Mouse (Mus musculus) liver, postnatal 0 days (tissue): ENCODE measurements around the gene Mpp5. TPM values are rescaled to one million over a fixed set of nuclear protein-coding genes. Genes with fewer than 3 reads are reported as not detected.

Source experiments
- ATAC-seq: fragments of 200-750 bp; cut with Nextera tagmentation; 2 replicates; pipeline ENCODE4 v1.8.0; 2017; ENCODE audit warnings: mild to moderate bottlenecking, moderate library complexity
- DNase-seq: peaks from one replicate; pipeline ENCODE4 v3.0.0-alpha.2; 2016
- H3K27ac ChIP-seq: fragments of 300-500 bp; sonication (generic); 2 replicates; pipeline ENCODE4 v1.5.1; 2014; ENCODE audit warnings: antibody characterized with exemption, moderate library complexity, mild to moderate bottlenecking, low read depth
- H3K27me3 ChIP-seq: fragments of 300-500 bp; sonication (generic); 2 replicates; pipeline ENCODE4 v1.6.1; 2014; ENCODE audit warnings: low read length, control low read depth, mixed read lengths; ENCODE audit not compliant: insufficient read depth
- H3K36me3 ChIP-seq: fragments of 300-500 bp; sonication (generic); replicated peaks from 2 replicates; pipeline ENCODE4 v1.6.1; 2014; ENCODE audit warnings: mild to moderate bottlenecking, control low read depth, low read length, moderate library complexity, mixed read lengths; ENCODE audit not compliant: insufficient read depth
- H3K4me1 ChIP-seq: fragments of 300-500 bp; sonication (generic); 2 replicates; pipeline ENCODE4 v1.6.1; 2014; ENCODE audit warnings: antibody characterized with exemption, mild to moderate bottlenecking, control low read depth; ENCODE audit not compliant: insufficient read depth
- H3K4me2 ChIP-seq: fragments of 300-500 bp; sonication (generic); 2 replicates; pipeline ENCODE4 v1.6.1; 2014; ENCODE audit warnings: low read depth, mild to moderate bottlenecking, low read length, moderate library complexity, mixed read lengths
- H3K4me3 ChIP-seq: fragments of 300-500 bp; sonication (generic); 2 replicates; pipeline ENCODE4 v1.5.1; 2014; ENCODE audit warnings: low read depth, low read length
- H3K9ac ChIP-seq: fragments of 300-500 bp; sonication (generic); replicated peaks from 2 replicates; pipeline ENCODE4 v1.6.1; 2014; ENCODE audit warnings: mild to moderate bottlenecking, moderate library complexity
- H3K9me3 ChIP-seq: fragments of 300-500 bp; sonication (generic); 2 replicates; pipeline ENCODE4 v1.6.1; 2016; ENCODE audit warnings: mild to moderate bottlenecking, control low read depth, low read length, mixed read lengths
- CTCF ChIP-seq: sonication (generic); IDR thresholded peaks from 2 replicates; pipeline ENCODE4 v1.5.1; 2016; ENCODE audit warnings: antibody characterized with exemption, low read depth
- EP300 ChIP-seq: IDR thresholded peaks from 2 replicates; pipeline ENCODE4 v1.6.1; 2016; ENCODE audit warnings: antibody characterized with exemption, low read depth, mild to moderate bottlenecking
- WGBS: fragments of 180-500 bp; shearing (Covaris S2); extraction: QIAGEN DNeasy Blood & Tissue Kit; methylation state at CpG from one replicate; pipeline ENCODE4 v1.1.7; 2014; ENCODE audit not compliant: insufficient replicate concordance; 5-methylcytosine and 5-hydroxymethylcytosine counted together
- polyA plus RNA-seq: library from polyadenylated mRNA; unstranded; fragments of >200 nt; fragmentation: Nextera tagmentation; extraction: Ambion mirVana; gene quantifications from 2 replicates; pipeline ENCODE4 v1.2.1, GENCODE M21; 2015

The Mpp5 gene
- polyA plus RNA-seq, 1 experiment from 2014 or later = 7.0 TPM

GRCm38 (mm10) chr12:78814437-78814836 lies 65.7 kb downstream of the Mpp5 start:
- H3K4me2 ChIP-seq = no peak overlapping the region
- TF ChIP-seq EP300 (no peak), CTCF (peak; percentile 46)
- no peak overlapping the region for H3K9ac ChIP-seq
- no peak overlapping the region for H3K27ac ChIP-seq
- no peaks in the 10 kb centered on the region for H3K4me1 ChIP-seq
- no peaks in the 10 kb centered on the region for H3K27me3 ChIP-seq
- no peaks in the 10 kb centered on the region for H3K36me3 ChIP-seq
- H3K9me3 ChIP-seq = no peaks in the 10 kb centered on the region
- ATAC-seq (no peak), DNase-seq (no peak)
- no peak overlapping the region for H3K4me3 ChIP-seq

- no peaks in the 10 kb centered on the region for H3K27me3 ChIP-seq
- 90% methylated on average over 2 of the region's 2 CpGs for WGBS
- H3K9ac ChIP-seq = no peak overlapping the region
- H3K4me2 ChIP-seq = no peak overlapping the region
- DNase-seq = no peak
- TF ChIP-seq EP300 = no peak
- no peak for TF ChIP-seq CTCF
- peaks cover 41% of the 10 kb centered on the region for H3K36me3 ChIP-seq
- ATAC-seq = no peak
- no peak overlapping the region for H3K27ac ChIP-seq
- H3K4me3 ChIP-seq = no peak overlapping the region
- no peaks in the 10 kb centered on the region for H3K9me3 ChIP-seq
- no peaks in the 10 kb centered on the region for H3K4me1 ChIP-seq
Observed at GRCm38 (mm10) chr12:78834496-78834895, 85.8 kb downstream of the Mpp5 start.

- Histone ChIP-seq H3K9me3 (no peaks in the 10 kb centered on the region), H3K4me1 (no peaks in the 10 kb centered on the region), H3K4me3 (no peak overlapping the region), H3K4me2 (no peak overlapping the region), H3K27ac (no peak overlapping the region), H3K9ac (no peak overlapping the region), H3K27me3 (no peaks in the 10 kb centered on the region), H3K36me3 (peaks cover 65% of the 10 kb centered on the region)
- WGBS = 77% methylated on average over 4 of the region's 4 CpGs
- DNase-seq = no peak
- no peak for TF ChIP-seq CTCF
- no peak for TF ChIP-seq EP300
- no peak for ATAC-seq
Observed at GRCm38 (mm10) chr12:78839906-78840305, 91.2 kb downstream of the Mpp5 start.

GRCm38 (mm10) chr12:78842429-78842828 lies 93.7 kb downstream of the Mpp5 start:
- Histone ChIP-seq H3K9me3 (no peaks in the 10 kb centered on the region), H3K4me2 (no peak overlapping the region), H3K36me3 (peaks cover 57% of the 10 kb centered on the region), H3K4me3 (no peak overlapping the region), H3K9ac (no peak overlapping the region), H3K27ac (no peak overlapping the region), H3K4me1 (no peaks in the 10 kb centered on the region), H3K27me3 (no peaks in the 10 kb centered on the region)
- DNase-seq (no peak), ATAC-seq (no peak)
- WGBS = 87% methylated on average over 1 of the region's 1 CpGs
- no peak for TF ChIP-seq EP300
- TF ChIP-seq CTCF = no peak

GRCm38 (mm10) chr12:78848246-78848645 lies 99.5 kb downstream of the Mpp5 start:
- Histone ChIP-seq H3K4me3 (no peak overlapping the region), H3K4me2 (no peak overlapping the region), H3K4me1 (no peaks in the 10 kb centered on the region), H3K36me3 (peaks cover 42% of the 10 kb centered on the region), H3K27me3 (no peaks in the 10 kb centered on the region), H3K9ac (no peak overlapping the region), H3K27ac (no peak overlapping the region), H3K9me3 (no peaks in the 10 kb centered on the region)
- ATAC-seq = no peak
- WGBS = 88% methylated on average over 4 of the region's 4 CpGs
- DNase-seq = no peak
- TF ChIP-seq EP300 (no peak), CTCF (no peak)

- peak; percentile 12; the same call in 1 of the 2 replicates for ATAC-seq
- no peaks in the 10 kb centered on the region for H3K27me3 ChIP-seq
- H3K4me1 ChIP-seq = peaks cover 25% of the 10 kb centered on the region
- H3K9ac ChIP-seq = peak overlapping the region; percentile 77
- no peaks in the 10 kb centered on the region for H3K9me3 ChIP-seq
- peak overlapping the region; percentile 95 for H3K4me3 ChIP-seq
- no peak for TF ChIP-seq EP300
- TF ChIP-seq CTCF = no peak
- 0 out of 2 replicates have a peak, but pooled peaks cover 8% of the 10 kb centered on the region for H3K36me3 ChIP-seq
- H3K4me2 ChIP-seq = peak overlapping the region; percentile 89
- peak; percentile 59 for DNase-seq
- peak overlapping the region; percentile 91 for H3K27ac ChIP-seq
- WGBS = under 1% methylated on average over 30 of the region's 30 CpGs
Observed at GRCm38 (mm10) chr12:78860921-78861495, 112.3 kb downstream of the Mpp5 start.
